Mouse (Mus musculus) gastrocnemius, adult 18-20 months (tissue): Measurements from ENCODE around the gene Prdm5. TPM values are rescaled to one million over a fixed set of nuclear protein-coding genes. Genes with fewer than 3 reads are reported as not detected.

ENCODE experiments used
- DNase-seq: peaks from one replicate; pipeline ENCODE4 v3.0.0; 2021; ENCODE audit warnings: low spot score
- total RNA-seq, 2 experiments: library from RNA; stranded (reverse); gene quantifications; 2 replicates each; pipeline ENCODE4 v1.2.3; 2021

The Prdm5 gene
- total RNA-seq, 2 experiments from 2014 or later = 1.4 to 1.5 TPM

DNA sequence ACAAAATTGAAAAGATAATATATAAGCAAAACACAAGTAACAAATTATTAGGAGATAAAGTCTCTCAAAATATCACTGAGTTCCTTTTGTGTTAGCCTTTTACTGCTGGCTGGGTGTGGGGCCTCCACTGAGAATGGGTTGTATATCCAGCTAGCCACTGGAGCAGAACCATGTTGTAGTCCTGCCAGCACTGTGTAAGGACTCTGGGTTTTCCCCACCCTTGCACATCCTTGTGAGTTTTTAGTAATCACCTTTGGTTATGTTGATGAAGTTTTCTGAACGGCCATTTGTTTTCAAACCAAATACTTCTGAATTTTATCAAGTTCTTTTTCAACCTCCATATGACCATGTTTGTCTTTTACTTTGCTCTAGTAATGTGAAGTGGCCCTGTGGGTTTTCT is 151.7 kb downstream of the Prdm5 start:
- no peak for DNase-seq

DNA sequence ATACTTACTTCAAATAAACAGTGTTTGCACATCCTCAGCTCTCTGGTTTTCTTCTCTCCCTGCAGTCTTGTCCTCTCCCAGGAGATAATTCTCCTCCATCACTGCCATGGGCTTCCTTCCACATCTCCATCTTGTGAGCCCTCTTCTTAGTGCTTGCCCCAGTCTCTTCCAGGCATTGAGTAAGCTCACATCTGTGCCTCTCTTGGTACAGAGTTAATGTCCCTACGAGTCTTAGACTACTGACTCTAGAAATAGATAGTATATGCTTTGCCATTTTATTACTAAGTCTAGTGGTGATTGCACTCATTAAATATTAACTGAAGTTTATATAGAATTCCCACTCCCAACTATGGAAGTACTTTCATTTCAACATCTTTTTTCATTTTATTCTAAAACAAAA is 154.0 kb downstream of the Prdm5 start:
- DNase-seq = no peak

DNA sequence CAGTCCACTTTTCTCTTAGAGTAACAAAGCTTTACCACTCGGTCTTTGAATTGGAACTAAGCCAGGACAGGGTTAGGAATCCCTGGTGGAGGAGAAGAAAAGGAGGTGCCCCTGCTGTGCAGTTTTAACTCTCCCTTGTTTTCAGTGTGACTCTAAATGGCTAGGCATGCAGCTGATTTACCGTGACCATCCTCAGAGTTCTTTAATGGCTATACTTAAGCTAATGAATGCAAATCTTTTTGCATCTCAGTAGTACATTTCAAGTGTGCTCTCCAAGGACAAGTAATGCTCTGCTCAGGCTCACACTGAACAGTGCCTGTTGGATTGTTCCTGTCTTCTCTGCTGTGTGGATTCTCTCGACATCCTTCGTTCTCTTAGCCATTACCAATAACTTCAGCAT is 154.4 kb downstream of the Prdm5 start:
- DNase-seq = no peak

- no peak for DNase-seq
Measured at GRCm38 (mm10) chr6:65935566-65936281, 156.9 kb downstream of the Prdm5 start.

- DNase-seq = no peak
Measured at GRCm38 (mm10) chr6:65950492-65950891, 171.7 kb downstream of the Prdm5 start.

- no peak for DNase-seq
Measured at GRCm38 (mm10) chr6:65952309-65952708, 173.5 kb downstream of the Prdm5 start, which contains the start of gene 4930544G11Rik. 4930544G11Rik (plus strand) TSS chr6:65952609.

GRCm38 (mm10) chr6:65969386-65970111 is 190.8 kb downstream of the Prdm5 start:
- no peak for DNase-seq

DNA sequence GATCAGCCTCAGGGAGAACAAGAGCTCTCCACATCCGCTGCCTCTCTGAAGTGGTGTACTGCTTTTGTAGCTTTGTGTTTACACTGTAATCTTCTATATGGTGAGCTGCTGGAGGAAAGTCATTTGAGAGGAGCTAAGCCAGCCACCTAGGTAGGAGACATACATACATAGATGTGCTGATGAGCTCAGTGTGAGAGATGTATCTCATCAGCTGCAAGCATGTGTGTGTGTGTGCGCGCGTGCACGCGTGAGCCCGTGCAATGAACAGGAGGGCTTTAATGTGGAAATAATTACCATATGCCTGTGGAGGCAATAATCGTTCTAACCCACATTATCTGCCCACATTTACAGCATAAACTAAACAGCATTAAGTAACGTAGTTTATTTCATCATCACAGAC is 191.6 kb downstream of the Prdm5 start:
- DNase-seq = no peak

Other genes with a start within 250 kb of the Prdm5 start
- under 1 TPM; 0.05 to 0.18 TPM for gene Ndnf, start 107.4 kb upstream of the Prdm5 start, total RNA-seq
- gene 4930544G11Rik, start 173.6 kb downstream of the Prdm5 start, total RNA-seq = not detected